Mouse (Mus musculus) adrenal gland, adult 18-20 months (tissue): ENCODE data around the gene Klhl21. TPM values are rescaled to one million over a fixed set of nuclear protein-coding genes. Genes with fewer than 3 reads are reported as not detected.

Source experiments
- total RNA-seq, 2 experiments: library from RNA; stranded (reverse); gene quantifications; 1 replicate in 1 of 2; 2 replicates in 1 of 2; pipeline ENCODE4 v1.2.3; 2021

Gene Klhl21
- total RNA-seq, 2 experiments from 2014 or later, result 18.3 to 28.2 TPM

Other genes with a start within 250 kb of the Klhl21 start
- 10 to 100 TPM; 37.2 to 38.2 TPM for gene Camta1, start 146.9 kb upstream of the Klhl21 start, total RNA-seq
- gene Dnajc11, start 75.1 kb upstream of the Klhl21 start, total RNA-seq, result 10 to 100 TPM; 78.1 to 88.9 TPM
- 10 to 100 TPM; 18.2 to 19.9 TPM for gene Thap3, start 19.8 kb upstream of the Klhl21 start, total RNA-seq
- 10 to 100 TPM; 12.4 to 13.2 TPM for gene Phf13, start 12.5 kb upstream of the Klhl21 start, total RNA-seq
- 1 to 10 TPM; 8.3 to 8.9 TPM for gene Zbtb48, start 18.9 kb downstream of the Klhl21 start, total RNA-seq
- not detected for gene Tas1r1, start 29.8 kb downstream of the Klhl21 start, total RNA-seq
- 10 to 100 TPM; 23.6 to 33.5 TPM for gene Nol9, start 30.5 kb downstream of the Klhl21 start, total RNA-seq
- 10 to 100 TPM in 1 of 2 experiments, 1 to 10 TPM in 1; 7.3 to 12.0 TPM for gene Plekhg5, start 63.7 kb downstream of the Klhl21 start, total RNA-seq
- 1 to 10 TPM; 1.3 to 2.8 TPM for gene Tnfrsf25, start 107.1 kb downstream of the Klhl21 start, total RNA-seq
- 1 to 10 TPM; 1.9 to 3.3 TPM for gene Espn, start 143.6 kb downstream of the Klhl21 start, total RNA-seq
- not detected for gene Hes2, start 150.1 kb downstream of the Klhl21 start, total RNA-seq
- gene Acot7, start 169.3 kb downstream of the Klhl21 start, total RNA-seq, result 10 to 100 TPM; 45.7 to 54.0 TPM